Mouse (Mus musculus) testis, adult 2 months (tissue): ENCODE results near the gene Stk38. TPM values are rescaled to one million over a fixed set of nuclear protein-coding genes. Genes with fewer than 3 reads are reported as not detected.

Experiments
- H3K27ac ChIP-seq: fragments of 200-500 bp; 2 replicates; pipeline ENCODE4 v1.5.1; 2012; ENCODE audit warnings: low read depth, low read length; ENCODE audit not compliant: control insufficient read depth, insufficient read depth
- H3K27me3 ChIP-seq: fragments of 200-500 bp; 2 replicates; pipeline ENCODE4 v1.6.1; 2012; ENCODE audit warnings: mild to moderate bottlenecking, low read length, moderate library complexity; ENCODE audit not compliant: control insufficient read depth, insufficient read depth
- H3K36me3 ChIP-seq: fragments of 200-500 bp; 2 replicates; pipeline ENCODE4 v1.6.1; 2012; ENCODE audit warnings: mild to moderate bottlenecking, low read length; ENCODE audit not compliant: control insufficient read depth, insufficient read depth
- H3K4me1 ChIP-seq: fragments of 200-500 bp; 2 replicates; pipeline ENCODE4 v1.6.1; 2012; ENCODE audit warnings: low read length; ENCODE audit not compliant: control insufficient read depth, insufficient read depth
- H3K4me3 ChIP-seq: fragments of 200-500 bp; 2 replicates; pipeline ENCODE4 v1.5.1; 2012; ENCODE audit warnings: low read depth, mild to moderate bottlenecking, low read length, moderate library complexity, mixed read lengths; ENCODE audit not compliant: control insufficient read depth
- CTCF ChIP-seq: fragments of 200-500 bp; IDR thresholded peaks from 2 replicates; pipeline ENCODE4 v1.5.1; 2012; ENCODE audit warnings: low read depth, mild to moderate bottlenecking, inconsistent platforms, low read length, moderate library complexity; ENCODE audit not compliant: control insufficient read depth, insufficient read depth, insufficient replicate concordance
- POLR2A ChIP-seq: fragments of 200-500 bp; IDR thresholded peaks from 2 replicates; pipeline ENCODE4 v1.6.1; 2012; ENCODE audit warnings: low read depth, mild to moderate bottlenecking, inconsistent platforms, low read length, moderate library complexity; ENCODE audit not compliant: control insufficient read depth
- polyA plus RNA-seq: library from polyadenylated mRNA; depleted of rRNA; stranded (reverse); fragments of >200 nt; gene quantifications from 2 replicates; pipeline ENCODE4 v1.2.3, GENCODE M21; 2012

Gene Stk38
- polyA plus RNA-seq, 1 experiment = 43.7 TPM

- no peaks in the 10 kb centered on the region for H3K4me1 ChIP-seq
- no peaks in the 10 kb centered on the region for H3K27me3 ChIP-seq
- peaks cover 3% of the 10 kb centered on the region for H3K36me3 ChIP-seq
- H3K27ac ChIP-seq = no peak overlapping the region
- no peak overlapping the region for H3K4me3 ChIP-seq
- TF ChIP-seq POLR2A = no peak
- no peak for TF ChIP-seq CTCF
Measured at GRCm38 (mm10) chr17:28988996-28989395, 18.8 kb downstream of the Stk38 start.

- Histone ChIP-seq H3K27ac (no peak overlapping the region), H3K4me1 (no peaks in the 10 kb centered on the region), H3K27me3 (no peaks in the 10 kb centered on the region), H3K4me3 (no peak overlapping the region), H3K36me3 (peaks cover 6% of the 10 kb centered on the region)
- TF ChIP-seq CTCF = no peak
- TF ChIP-seq POLR2A = no peak
Measured at GRCm38 (mm10) chr17:28988291-28988690, 19.5 kb downstream of the Stk38 start.

- no peak for TF ChIP-seq POLR2A
- no peak; the same call in 1 of the 2 replicates for TF ChIP-seq CTCF
- H3K4me3 ChIP-seq = no peak overlapping the region
- H3K4me1 ChIP-seq = no peaks in the 10 kb centered on the region
- H3K27me3 ChIP-seq = no peaks in the 10 kb centered on the region
- H3K27ac ChIP-seq = no peak overlapping the region
- peaks cover 7% of the 10 kb centered on the region for H3K36me3 ChIP-seq
Measured at GRCm38 (mm10) chr17:28987713-28988112, 20.1 kb downstream of the Stk38 start.

- H3K27ac ChIP-seq = no peak overlapping the region
- peaks cover 7% of the 10 kb centered on the region for H3K36me3 ChIP-seq
- H3K4me1 ChIP-seq = no peaks in the 10 kb centered on the region
- TF ChIP-seq CTCF (no peak), POLR2A (no peak)
- H3K27me3 ChIP-seq = no peaks in the 10 kb centered on the region
- no peak overlapping the region for H3K4me3 ChIP-seq
Measured at GRCm38 (mm10) chr17:28986833-28987232, 21.0 kb downstream of the Stk38 start.

- Histone ChIP-seq H3K27ac (no peak overlapping the region), H3K27me3 (no peaks in the 10 kb centered on the region), H3K36me3 (peaks cover 7% of the 10 kb centered on the region), H3K4me1 (no peaks in the 10 kb centered on the region), H3K4me3 (no peak overlapping the region)
- TF ChIP-seq POLR2A = no peak
- no peak for TF ChIP-seq CTCF
Measured at GRCm38 (mm10) chr17:28984724-28985420, 22.9 kb downstream of the Stk38 start.

- no peaks in the 10 kb centered on the region for H3K4me1 ChIP-seq
- TF ChIP-seq CTCF (no peak), POLR2A (no peak)
- H3K36me3 ChIP-seq = peaks cover 7% of the 10 kb centered on the region
- H3K27me3 ChIP-seq = no peaks in the 10 kb centered on the region
- H3K4me3 ChIP-seq = no peak overlapping the region
- H3K27ac ChIP-seq = no peak overlapping the region
Measured at GRCm38 (mm10) chr17:28982591-28982990, 25.2 kb downstream of the Stk38 start.

GRCm38 (mm10) chr17:28981081-28981480 is 26.7 kb downstream of the Stk38 start:
- TF ChIP-seq POLR2A (no peak), CTCF (no peak)
- Histone ChIP-seq H3K4me3 (no peak overlapping the region), H3K27ac (no peak overlapping the region), H3K27me3 (no peaks in the 10 kb centered on the region), H3K36me3 (peaks cover 7% of the 10 kb centered on the region), H3K4me1 (no peaks in the 10 kb centered on the region)
